Mouse (Mus musculus): Measurements from ENCODE around the gene Zfp853. TPM values are rescaled to one million over a fixed set of nuclear protein-coding genes. Genes with fewer than 3 reads are reported as not detected.
A peak's percentile ranks its signal among the peaks of the same experiment; 100 is the strongest.

Zfp853 gene
- polyA plus RNA-seq, 1 experiment from 2014 or later: not detected

DNA sequence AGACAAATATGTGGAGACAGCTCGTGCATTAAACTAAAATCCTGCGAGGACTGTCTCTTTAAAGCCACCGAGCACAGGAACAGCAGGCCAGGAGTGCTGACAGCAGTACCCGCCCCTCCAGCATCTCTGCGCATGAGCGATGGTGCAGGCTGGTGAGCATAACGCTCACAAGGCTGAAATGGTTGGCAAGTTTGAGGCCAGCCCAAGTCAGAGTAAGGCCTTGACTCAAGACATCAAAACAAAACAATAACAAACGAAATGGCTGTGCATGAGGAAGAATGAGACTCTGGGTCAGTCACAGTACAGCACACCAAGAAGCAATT, 23.8 kb upstream of the Zfp853 start:
- Histone ChIP-seq H3K27me3 (ENCODE audit: control insufficient read depth, insufficient read depth, low read length) (no peaks in the 10 kb centered on the region), H3K27ac (replicated peaks in 1 of 2; ENCODE audit: control insufficient read depth in 1 of 2, insufficient read depth in 1 of 2, low read depth in 2 of 2, low read length in 2 of 2) (no peak overlapping the region), H3K4me1 (ENCODE audit: control insufficient read depth in 2 of 2, insufficient read depth in 2 of 2, low read length in 2 of 2) (peaks cover 6 to 14% of the 10 kb centered on the region in 2 experiments), H3K9me3 (ENCODE audit: control insufficient read depth, low read length) (no peaks in the 10 kb centered on the region), H3K36me3 (ENCODE audit: control insufficient read depth, insufficient read depth, low read length) (peaks cover 76% of the 10 kb centered on the region), H3K9ac (ENCODE audit: low read length) (no peak overlapping the region), H3K4me2 (ENCODE audit: low read length) (no peak overlapping the region), H3K4me3 (ENCODE audit: control insufficient read depth in 1 of 2, insufficient read depth in 1 of 2, low read depth in 1 of 2, low read length in 2 of 2) (no peak overlapping the region)
- ATAC-seq (ENCODE audit: insufficient number of reproducible peaks, insufficient read depth, low FRiP score, low read depth): no peak
- 85% methylated on average over 8 of the region's 8 CpGs for WGBS

DNA sequence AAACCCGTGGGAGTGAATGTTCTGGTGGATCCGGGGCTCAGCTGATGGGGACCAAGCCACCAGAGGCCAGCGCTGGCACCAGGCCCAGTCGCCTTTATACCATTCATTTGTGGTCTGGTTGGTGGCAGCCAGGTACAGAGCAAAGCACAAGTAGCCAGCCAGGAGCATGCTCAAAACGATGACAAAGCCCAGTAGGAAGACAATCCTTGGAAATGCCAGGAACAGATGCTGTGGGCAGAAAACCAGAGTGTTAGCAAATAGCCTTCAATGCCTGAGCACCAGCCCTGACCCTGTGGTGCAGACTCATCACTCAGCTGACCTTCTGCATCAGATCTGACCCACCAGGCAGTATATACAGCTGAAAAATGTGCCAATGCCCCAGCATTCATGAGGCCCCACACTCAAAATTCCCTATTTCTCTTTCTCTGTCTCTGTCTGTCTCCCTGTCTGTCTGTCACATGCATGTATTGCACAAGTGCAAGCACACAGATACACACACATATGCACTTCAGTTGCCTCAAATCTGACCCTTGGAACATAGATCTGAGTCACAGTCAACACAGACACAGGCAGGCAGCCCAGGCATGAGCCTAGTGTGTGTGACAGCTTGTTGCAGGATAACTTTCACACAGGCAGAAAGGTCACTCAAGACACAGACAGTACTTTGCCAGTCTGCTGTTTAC, 23.3 kb upstream of the Zfp853 start:
- no peak for ATAC-seq (ENCODE audit: insufficient number of reproducible peaks, insufficient read depth, low FRiP score, low read depth)
- H3K4me2 ChIP-seq (ENCODE audit: low read length): no peak overlapping the region
- H3K9ac ChIP-seq (ENCODE audit: low read length): no peak overlapping the region
- H3K36me3 ChIP-seq (ENCODE audit: control insufficient read depth, insufficient read depth, low read length): peaks cover 75% of the 10 kb centered on the region
- no peaks in the 10 kb centered on the region for H3K27me3 ChIP-seq (ENCODE audit: control insufficient read depth, insufficient read depth, low read length)
- H3K9me3 ChIP-seq (ENCODE audit: control insufficient read depth, low read length): no peaks in the 10 kb centered on the region
- no peak overlapping the region for H3K27ac ChIP-seq (replicated peaks in 1 of 2; ENCODE audit: control insufficient read depth in 1 of 2, insufficient read depth in 1 of 2, low read depth in 2 of 2, low read length in 2 of 2)
- H3K4me1 ChIP-seq (ENCODE audit: control insufficient read depth in 2 of 2, insufficient read depth in 2 of 2, low read length in 2 of 2): peaks cover 6 to 14% of the 10 kb centered on the region in 2 experiments
- H3K4me3 ChIP-seq (ENCODE audit: control insufficient read depth in 1 of 2, insufficient read depth in 1 of 2, low read depth in 1 of 2, low read length in 2 of 2): no peak overlapping the region
- 91% methylated on average over 5 of the region's 5 CpGs for WGBS

DNA sequence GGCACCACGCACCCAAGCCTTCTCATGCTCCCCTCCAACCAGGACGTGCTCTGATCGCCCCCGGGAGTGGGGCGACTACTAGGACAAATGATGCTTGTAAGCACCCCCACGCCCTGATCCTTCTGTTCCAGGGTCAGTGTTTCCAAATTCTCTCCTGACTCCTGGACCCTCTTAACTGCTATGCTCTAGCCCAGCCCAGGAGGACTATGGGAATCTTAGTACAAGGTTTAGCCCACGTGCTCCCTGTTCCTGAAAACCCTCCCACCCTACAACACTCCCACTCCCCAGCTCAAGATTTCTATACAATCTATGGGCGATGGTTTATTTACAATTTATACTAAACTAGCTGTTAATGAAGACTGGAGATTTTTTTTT, 22.1 kb upstream of the Zfp853 start:
- no peak overlapping the region for H3K27ac ChIP-seq (replicated peaks in 1 of 2; ENCODE audit: control insufficient read depth in 1 of 2, insufficient read depth in 1 of 2, low read depth in 2 of 2, low read length in 2 of 2)
- peak overlapping the region; percentile 94 for H3K4me2 ChIP-seq (ENCODE audit: low read length)
- H3K4me1 ChIP-seq (ENCODE audit: control insufficient read depth in 2 of 2, insufficient read depth in 2 of 2, low read length in 2 of 2): peaks cover 6 to 14% of the 10 kb centered on the region in 2 experiments
- H3K4me3 ChIP-seq (ENCODE audit: control insufficient read depth in 1 of 2, insufficient read depth in 1 of 2, low read depth in 1 of 2, low read length in 2 of 2): peak overlapping the region; percentile 19 to 84; a peak in 3 of 4 replicates
- 17% methylated on average over 8 of the region's 8 CpGs for WGBS
- peak overlapping the region; percentile 91 for H3K9ac ChIP-seq (ENCODE audit: low read length)
- no peaks in the 10 kb centered on the region for H3K9me3 ChIP-seq (ENCODE audit: control insufficient read depth, low read length)
- no peaks in the 10 kb centered on the region for H3K27me3 ChIP-seq (ENCODE audit: control insufficient read depth, insufficient read depth, low read length)
- H3K36me3 ChIP-seq (ENCODE audit: control insufficient read depth, insufficient read depth, low read length): peaks cover 78% of the 10 kb centered on the region
- ATAC-seq (ENCODE audit: insufficient number of reproducible peaks, insufficient read depth, low FRiP score, low read depth): no peak

DNA sequence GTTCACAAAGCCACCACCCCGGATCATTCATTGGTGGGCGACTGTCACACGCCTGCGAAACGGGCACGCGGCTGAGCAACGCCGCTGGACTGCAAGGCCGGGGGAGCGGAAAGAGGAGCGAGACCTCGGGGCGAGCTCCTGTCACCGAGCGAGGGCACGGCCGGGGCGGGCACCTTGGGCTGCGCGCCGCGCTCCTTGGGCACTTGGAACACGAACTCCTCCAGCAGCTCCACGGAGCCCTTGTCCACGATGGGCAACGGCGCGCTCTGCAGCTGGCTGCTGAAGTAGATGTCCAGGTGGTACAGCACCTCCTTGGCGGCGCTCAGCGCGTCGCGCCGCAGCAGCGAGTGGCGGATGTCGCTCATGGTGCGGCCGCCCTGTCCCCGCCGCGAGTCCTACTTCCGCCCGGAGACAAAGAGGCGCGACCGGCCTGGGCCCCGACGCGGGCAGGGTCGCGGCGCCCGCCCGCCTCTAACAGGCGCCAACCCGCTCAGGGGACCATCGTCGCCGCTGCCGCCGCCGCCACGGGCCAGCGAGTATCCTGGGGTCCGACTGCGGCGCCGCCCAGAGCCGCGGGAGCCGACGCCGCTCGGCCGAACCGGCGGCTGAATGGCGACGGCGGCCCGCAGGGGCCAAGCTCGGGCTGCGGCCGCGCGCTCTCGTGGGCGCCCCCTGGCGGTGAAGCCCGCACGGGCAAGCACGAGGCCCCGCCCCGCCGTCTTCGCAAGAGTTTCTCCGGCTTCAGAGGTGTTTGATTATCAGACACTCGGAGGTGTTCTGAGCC, 21.5 kb upstream of the Zfp853 start, which contains the start of gene E130309D02Rik:
TSS of gene E130309D02Rik (minus strand) at position 631 of the 784 bp plus-strand sequence.
- ATAC-seq (ENCODE audit: insufficient number of reproducible peaks, insufficient read depth, low FRiP score, low read depth): peak; percentile 76
- no peaks in the 10 kb centered on the region for H3K27me3 ChIP-seq (ENCODE audit: control insufficient read depth, insufficient read depth, low read length)
- peak within 1 kb of the TSS; percentile 64 to 92 for H3K27ac ChIP-seq (replicated peaks in 1 of 2; ENCODE audit: control insufficient read depth in 1 of 2, insufficient read depth in 1 of 2, low read depth in 2 of 2, low read length in 2 of 2)
- H3K9me3 ChIP-seq (ENCODE audit: control insufficient read depth, low read length): no peaks in the 10 kb centered on the region
- H3K9ac ChIP-seq (ENCODE audit: low read length): peak within 1 kb of the TSS; percentile 91
- under 1% methylated on average over 94 of the region's 101 CpGs for WGBS
- peaks cover 6 to 14% of the 10 kb centered on the region in 2 experiments for H3K4me1 ChIP-seq (ENCODE audit: control insufficient read depth in 2 of 2, insufficient read depth in 2 of 2, low read length in 2 of 2)
- peak within 1 kb of the TSS; percentile 61 to 84 for H3K4me3 ChIP-seq (ENCODE audit: control insufficient read depth in 1 of 2, insufficient read depth in 1 of 2, low read depth in 1 of 2, low read length in 2 of 2)
- H3K36me3 ChIP-seq (ENCODE audit: control insufficient read depth, insufficient read depth, low read length): peaks cover 78% of the 10 kb centered on the region
- peak within 1 kb of the TSS; percentile 94 for H3K4me2 ChIP-seq (ENCODE audit: low read length)

DNA sequence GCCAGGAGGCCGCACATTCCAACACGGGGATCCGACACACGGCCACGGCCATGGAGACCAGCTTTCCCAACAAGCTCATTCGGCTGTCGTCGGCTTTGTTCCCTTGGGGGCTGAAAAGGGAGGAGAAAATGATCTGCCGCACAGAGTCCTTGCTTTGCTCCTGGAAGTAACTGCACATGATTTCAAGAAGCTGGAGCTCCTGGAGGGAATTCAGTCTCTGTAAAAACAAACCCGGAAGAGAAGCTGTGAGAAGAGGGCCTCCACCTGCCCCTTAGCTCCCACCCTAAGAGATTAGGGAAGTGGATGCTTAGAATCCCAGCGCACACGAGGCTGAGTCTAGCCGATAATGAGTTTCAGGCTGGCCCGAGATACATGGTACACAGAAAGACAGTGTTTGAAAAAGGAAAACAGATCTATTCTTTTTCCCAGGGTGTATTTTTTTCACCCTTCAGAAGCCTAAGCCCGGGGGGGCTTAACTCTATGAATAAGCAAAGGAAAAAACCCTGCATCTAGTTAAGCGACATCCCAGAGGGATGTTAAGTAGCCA, 20.8 kb upstream of the Zfp853 start:
- H3K36me3 ChIP-seq (ENCODE audit: control insufficient read depth, insufficient read depth, low read length): peaks cover 78% of the 10 kb centered on the region
- peak overlapping the region; percentile 61 to 84 for H3K4me3 ChIP-seq (ENCODE audit: control insufficient read depth in 1 of 2, insufficient read depth in 1 of 2, low read depth in 1 of 2, low read length in 2 of 2)
- peaks cover 6 to 14% of the 10 kb centered on the region in 2 experiments for H3K4me1 ChIP-seq (ENCODE audit: control insufficient read depth in 2 of 2, insufficient read depth in 2 of 2, low read length in 2 of 2)
- H3K27ac ChIP-seq (replicated peaks in 1 of 2; ENCODE audit: control insufficient read depth in 1 of 2, insufficient read depth in 1 of 2, low read depth in 2 of 2, low read length in 2 of 2): peak overlapping the region; percentile 64 to 92; a peak in 3 of 4 replicates
- H3K9ac ChIP-seq (ENCODE audit: low read length): peak overlapping the region; percentile 91
- no peaks in the 10 kb centered on the region for H3K9me3 ChIP-seq (ENCODE audit: control insufficient read depth, low read length)
- WGBS: 2% methylated on average over 16 of the region's 16 CpGs
- H3K27me3 ChIP-seq (ENCODE audit: control insufficient read depth, insufficient read depth, low read length): no peaks in the 10 kb centered on the region
- peak overlapping the region; percentile 94 for H3K4me2 ChIP-seq (ENCODE audit: low read length)
- ATAC-seq (ENCODE audit: insufficient number of reproducible peaks, insufficient read depth, low FRiP score, low read depth): no peak

DNA sequence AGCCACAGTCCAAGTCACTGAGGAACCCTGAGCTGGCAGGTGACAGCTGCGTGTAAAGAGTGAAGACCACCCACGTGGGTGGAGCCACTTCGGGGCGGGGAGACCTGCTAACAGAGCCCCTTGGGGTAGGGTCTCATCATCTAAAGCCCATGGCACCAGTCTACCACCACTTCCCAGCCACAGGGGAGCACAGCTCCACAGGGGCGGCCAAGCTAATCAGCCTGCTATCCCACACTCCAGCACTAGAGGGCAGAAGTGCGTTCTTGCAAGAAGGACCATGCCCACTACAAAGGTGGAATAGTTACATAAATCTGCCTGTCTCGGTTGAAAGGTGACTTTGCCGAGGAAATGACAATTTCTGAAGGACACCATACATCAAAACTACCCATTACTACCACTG, 18.5 kb upstream of the Zfp853 start:
- peaks cover 6 to 18% of the 10 kb centered on the region in 2 experiments for H3K4me1 ChIP-seq (ENCODE audit: control insufficient read depth in 2 of 2, insufficient read depth in 2 of 2, low read length in 2 of 2)
- no peak overlapping the region for H3K4me2 ChIP-seq (ENCODE audit: low read length)
- H3K9ac ChIP-seq (ENCODE audit: low read length): no peak overlapping the region
- H3K27me3 ChIP-seq (ENCODE audit: control insufficient read depth, insufficient read depth, low read length): no peaks in the 10 kb centered on the region
- no peak overlapping the region for H3K4me3 ChIP-seq (ENCODE audit: control insufficient read depth in 1 of 2, insufficient read depth in 1 of 2, low read depth in 1 of 2, low read length in 2 of 2)
- ATAC-seq (ENCODE audit: insufficient number of reproducible peaks, insufficient read depth, low FRiP score, low read depth): no peak
- 70% methylated on average over 8 of the region's 8 CpGs for WGBS
- no peaks in the 10 kb centered on the region for H3K9me3 ChIP-seq (ENCODE audit: control insufficient read depth, low read length)
- H3K36me3 ChIP-seq (ENCODE audit: control insufficient read depth, insufficient read depth, low read length): peaks cover 77% of the 10 kb centered on the region
- H3K27ac ChIP-seq (replicated peaks in 1 of 2; ENCODE audit: control insufficient read depth in 1 of 2, insufficient read depth in 1 of 2, low read depth in 2 of 2, low read length in 2 of 2): no peak overlapping the region

DNA sequence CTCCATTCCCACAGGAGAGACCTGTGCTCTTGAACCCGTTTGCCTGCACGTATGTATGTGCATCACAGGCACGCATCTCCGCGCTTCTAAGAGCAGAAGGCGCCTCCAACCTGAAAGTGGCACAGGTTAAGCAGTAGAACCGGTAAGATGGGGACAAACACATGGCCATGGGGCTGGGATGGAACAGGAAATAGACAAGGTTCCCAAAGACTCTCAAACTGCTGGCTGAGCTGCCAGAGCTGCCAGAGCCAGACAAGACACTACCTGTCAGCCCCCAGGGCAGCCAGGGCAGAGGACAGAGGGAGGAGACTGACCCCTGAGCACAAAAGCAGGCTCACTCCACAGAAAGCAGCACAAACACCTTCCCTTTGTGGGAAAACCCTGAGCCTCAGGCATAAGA, 16.5 kb upstream of the Zfp853 start:
- Histone ChIP-seq H3K36me3 (ENCODE audit: control insufficient read depth, insufficient read depth, low read length) (peaks cover 83% of the 10 kb centered on the region), H3K27me3 (ENCODE audit: control insufficient read depth, insufficient read depth, low read length) (no peaks in the 10 kb centered on the region), H3K4me1 (ENCODE audit: control insufficient read depth in 2 of 2, insufficient read depth in 2 of 2, low read length in 2 of 2) (peaks cover 5 to 18% of the 10 kb centered on the region in 2 experiments), H3K9ac (ENCODE audit: low read length) (no peak overlapping the region), H3K27ac (replicated peaks in 1 of 2; ENCODE audit: control insufficient read depth in 1 of 2, insufficient read depth in 1 of 2, low read depth in 2 of 2, low read length in 2 of 2) (no peak overlapping the region), H3K9me3 (ENCODE audit: control insufficient read depth, low read length) (no peaks in the 10 kb centered on the region), H3K4me3 (ENCODE audit: control insufficient read depth in 1 of 2, insufficient read depth in 1 of 2, low read depth in 1 of 2, low read length in 2 of 2) (no peak overlapping the region), H3K4me2 (ENCODE audit: low read length) (no peak overlapping the region)
- WGBS: 95% methylated on average over 7 of the region's 7 CpGs
- no peak for ATAC-seq (ENCODE audit: insufficient number of reproducible peaks, insufficient read depth, low FRiP score, low read depth)

Measured in heart, embryonic 14.5 days (tissue).